Mouse (Mus musculus): Measurements from ENCODE around the gene Vma21. TPM values are rescaled to one million over a fixed set of nuclear protein-coding genes. Genes with fewer than 3 reads are reported as not detected.

Vma21 gene
- 31.8 TPM for polyA plus RNA-seq (2017; shearing (Covaris generic))

GRCm38 (mm10) chrX:71815631-71816345 lies at the start of gene Vma21:
Gene Vma21 (plus strand): TSS chrX:71815924.

Other genes starting within 250 kb of the Vma21 start
- gene Gpr50, start 152.3 kb upstream of the Vma21 start, polyA plus RNA-seq (2017; shearing (Covaris generic)): not detected
- gene Gm1141, start 105.1 kb downstream of the Vma21 start, polyA plus RNA-seq (2017; shearing (Covaris generic)): 0.17 TPM
- gene Prrg3, start 146.7 kb downstream of the Vma21 start, polyA plus RNA-seq (2017; shearing (Covaris generic)): 0.15 TPM
- gene Fate1, start 157.1 kb downstream of the Vma21 start, polyA plus RNA-seq (2017; shearing (Covaris generic)): not detected
- not detected for gene Cnga2, start 175.9 kb downstream of the Vma21 start, polyA plus RNA-seq (2017; shearing (Covaris generic))